Mouse (Mus musculus): ENCODE measurements at regions not wholly inside any gene's neighbourhood (a gene's known extent, or its start where the extent isn't known, plus 50 kb on each side); places are given as distances from the start of the nearest gene placed in this dataset.

DNA sequence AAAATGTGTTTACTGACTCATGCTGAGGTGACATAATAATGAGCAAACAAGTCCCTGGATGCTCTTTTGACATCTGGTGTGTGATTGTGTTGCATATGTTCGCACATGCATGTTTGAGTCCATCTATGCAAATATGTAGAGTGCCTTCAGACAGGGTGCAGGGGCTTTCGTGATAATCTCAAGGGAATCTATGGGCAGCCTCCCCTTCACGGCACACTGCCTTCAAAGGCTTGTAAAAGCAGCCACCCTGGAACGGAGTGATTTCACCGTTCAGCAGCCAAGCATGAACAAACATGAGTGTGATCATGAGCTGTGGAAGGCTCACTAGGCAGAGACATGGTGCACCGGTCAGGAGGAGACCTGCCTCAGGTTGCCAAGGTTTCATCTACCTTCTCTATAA, 57.1 kb upstream of the Mbip start:
- DNase-seq (ENCODE audit: low spot score in 2 of 2) = no peak

DNA sequence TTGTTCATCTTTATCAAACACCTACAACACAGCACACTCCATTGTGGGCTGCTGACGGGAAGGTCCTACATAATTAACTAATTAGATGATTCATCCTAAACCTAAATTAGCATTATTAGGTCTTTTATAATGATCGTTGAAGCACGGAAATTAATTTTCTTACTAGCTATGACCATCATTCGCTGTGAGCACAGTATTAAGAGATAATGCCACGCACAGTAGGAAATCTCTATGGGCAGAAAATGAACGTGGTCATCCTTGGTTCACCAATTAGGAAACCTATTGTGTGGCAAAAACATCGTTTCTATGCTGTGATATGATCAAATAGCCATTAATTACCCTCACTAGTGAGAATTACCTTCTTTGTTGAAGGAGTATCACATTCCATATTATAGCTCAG, 56.4 kb upstream of the Mbip start:
- no peak for DNase-seq (ENCODE audit: low spot score in 2 of 2)

All from frontal cortex, postnatal 10 days (tissue).